Mouse (Mus musculus): ENCODE measurements at regions not wholly inside any gene's neighbourhood (a gene's known extent, or its start where the extent isn't known, plus 50 kb on each side); places are given as distances from the start of the nearest gene placed in this dataset.

- TF ChIP-seq CTCF (IDR thresholded peaks at IDR 0.05; ENCODE audit: low read depth): no peak
- no peak for TF ChIP-seq EP300 (IDR thresholded peaks at IDR 0.05; ENCODE audit: low read depth)
Measured at GRCm38 (mm10) chr8:30289169-30289568, 2841.7 kb downstream of the Poteg start.

All from heart, postnatal 0 days (tissue).